Mouse (Mus musculus) neural tube, embryonic 13.5 days (tissue): Measurements from ENCODE around the gene Ssx9. TPM values are rescaled to one million over a fixed set of nuclear protein-coding genes. Genes with fewer than 3 reads are reported as not detected.
"Not testable (repeated sequence)": the region's sequence is repeated elsewhere in the genome, so short reads cannot be mapped to it uniquely, and the experiment has no call there.

Experiments used
- ATAC-seq: fragments of 200-750 bp; cut with Nextera tagmentation; 2 replicates; pipeline ENCODE4 v1.8.0; 2017; ENCODE audit warnings: low read depth, mild to moderate bottlenecking, moderate TSS enrichment, moderate library complexity
- H3K27ac ChIP-seq: fragments of 300-500 bp; sonication (generic); replicated peaks from 2 replicates; pipeline ENCODE4 v1.5.1; 2015; ENCODE audit warnings: moderate library complexity, mild to moderate bottlenecking, inconsistent platforms
- H3K27me3 ChIP-seq: fragments of 300-500 bp; sonication (generic); 2 replicates; pipeline ENCODE4 v1.6.1; 2015; ENCODE audit warnings: mild to moderate bottlenecking, inconsistent platforms
- H3K36me3 ChIP-seq: fragments of 300-500 bp; sonication (generic); 2 replicates; pipeline ENCODE4 v1.6.1; 2015; ENCODE audit warnings: mild to moderate bottlenecking, inconsistent platforms
- H3K4me1 ChIP-seq: fragments of 300-500 bp; sonication (generic); replicated peaks from 2 replicates; pipeline ENCODE4 v1.6.1; 2015; ENCODE audit warnings: inconsistent platforms
- H3K4me2 ChIP-seq: fragments of 300-500 bp; sonication (generic); 2 replicates; pipeline ENCODE4 v1.6.1; 2015; ENCODE audit warnings: inconsistent platforms, mild to moderate bottlenecking, moderate library complexity
- H3K4me3 ChIP-seq: fragments of 300-500 bp; sonication (generic); 2 replicates; pipeline ENCODE4 v1.5.1; 2015; ENCODE audit warnings: mild to moderate bottlenecking, inconsistent platforms
- H3K9ac ChIP-seq: fragments of 300-500 bp; sonication (generic); 2 replicates; pipeline ENCODE4 v1.6.1; 2015; ENCODE audit warnings: moderate library complexity, mild to moderate bottlenecking, inconsistent platforms
- H3K9me3 ChIP-seq: fragments of 300-500 bp; sonication (generic); 2 replicates; pipeline ENCODE4 v1.6.1; 2016; ENCODE audit warnings: inconsistent platforms
- WGBS: fragments of 180-500 bp; shearing (Covaris S2); methylation state at CpG from one replicate; pipeline ENCODE4 v1.1.7; 2015; 5-methylcytosine and 5-hydroxymethylcytosine counted together
- polyA plus RNA-seq: library from polyadenylated mRNA; unstranded; fragments of >200 nt; fragmentation: Nextera tagmentation; extraction: Ambion mirVana; gene quantifications from 2 replicates; pipeline ENCODE4 v1.2.1, GENCODE M21; 2015

Gene Ssx9
- polyA plus RNA-seq = not detected in 2 replicates

DNA sequence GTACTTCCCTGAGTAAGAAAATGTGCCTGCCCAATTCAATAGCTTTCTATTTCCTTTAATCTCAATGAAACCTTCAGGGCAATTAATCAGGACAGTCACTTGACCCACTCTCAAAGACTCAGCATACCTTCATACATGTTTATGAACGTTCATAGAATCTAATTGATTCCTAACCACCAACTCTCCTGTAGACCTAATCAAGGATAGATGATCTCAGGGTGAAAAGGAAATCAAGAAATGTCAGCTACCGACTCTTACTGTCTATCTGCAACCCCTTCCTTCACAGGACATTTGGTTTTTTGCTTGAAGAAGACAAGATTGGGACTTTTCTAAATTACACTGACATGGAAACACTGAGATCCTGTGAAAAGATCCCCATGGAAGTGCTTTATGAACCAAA lies at the start of gene Ssx9:
Ssx9 (plus strand) TSS at position 301 of the 400 bp plus-strand sequence.
- 63% methylated on average over 2 of the region's 2 CpGs for WGBS

GRCm38 (mm10) chrX:8732907-8733306 lies 15.3 kb upstream of the Ssx9 start:
- no peak for ATAC-seq

More for the DNA sequence above, at the start of gene Ssx9:
- not testable (repeated sequence) for H3K9me3 ChIP-seq, H3K4me3 ChIP-seq, H3K27ac ChIP-seq, H3K36me3 ChIP-seq, H3K27me3 ChIP-seq, H3K9ac ChIP-seq, H3K4me2 ChIP-seq, ATAC-seq, H3K4me1 ChIP-seq

DNA sequence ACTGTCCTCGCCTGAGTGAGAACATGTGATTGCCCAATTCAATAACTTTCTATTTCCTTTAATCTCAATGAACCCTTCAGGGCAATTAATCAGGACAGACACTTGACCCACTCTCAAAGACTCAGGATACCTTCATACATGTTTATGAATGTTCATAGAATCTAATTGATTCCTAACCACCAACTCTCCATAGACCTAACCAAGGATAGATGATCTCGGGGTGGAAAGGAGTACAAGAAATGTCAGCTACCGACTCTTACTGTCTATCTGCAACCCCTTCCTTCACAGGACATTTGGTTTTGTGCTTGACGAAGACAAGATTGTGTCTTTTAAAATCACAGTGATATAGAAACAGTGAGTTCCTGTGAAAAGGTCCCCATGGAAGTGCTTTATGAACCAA lies 55.2 kb downstream of the Ssx9 start, which contains the start of gene Ssxb5:
Ssxb5 (plus strand) TSS at position 301 of the 400 bp plus-strand sequence.
- H3K4me1 ChIP-seq, H3K27ac ChIP-seq, H3K36me3 ChIP-seq, ATAC-seq, H3K27me3 ChIP-seq, H3K9ac ChIP-seq, H3K4me3 ChIP-seq, H3K4me2 ChIP-seq, H3K9me3 ChIP-seq: not testable (repeated sequence)
- 77% methylated on average over 4 of the region's 4 CpGs for WGBS

More at GRCm38 (mm10) chrX:8732907-8733306, 15.3 kb upstream of the Ssx9 start:
- Histone ChIP-seq H3K4me2 (no peak overlapping the region), H3K9ac (no peak overlapping the region), H3K4me3 (no peak overlapping the region), H3K27me3 (no peaks in the 10 kb centered on the region), H3K9me3 (no peaks in the 10 kb centered on the region; the same call in 1 of the 2 replicates), H3K36me3 (no peaks in the 10 kb centered on the region), H3K4me1 (no peaks in the 10 kb centered on the region), H3K27ac (no peak overlapping the region)
- 54% methylated on average over 5 of the region's 5 CpGs for WGBS

Other genes with a start within 250 kb of the Ssx9 start
- not detected in 2 replicates for gene Gm14459, start 223.5 kb upstream of the Ssx9 start, polyA plus RNA-seq
- gene Ssxb6, start 200.2 kb upstream of the Ssx9 start, polyA plus RNA-seq = not detected in 2 replicates
- gene Ssxb3, start 156.6 kb upstream of the Ssx9 start, polyA plus RNA-seq = not detected in 2 replicates
- gene Ssxb8, start 57.6 kb upstream of the Ssx9 start, polyA plus RNA-seq = not detected in 2 replicates
- not detected in 2 replicates for gene Ssxb5, start 55.3 kb downstream of the Ssx9 start, polyA plus RNA-seq
- gene Gm6592, start 95.6 kb downstream of the Ssx9 start, polyA plus RNA-seq = not detected in 2 replicates
- gene Gm5751, start 125.8 kb downstream of the Ssx9 start, polyA plus RNA-seq = not detected in 2 replicates
- gene B630019K06Rik, start 143.9 kb downstream of the Ssx9 start, polyA plus RNA-seq = 17.5 and 20.7 TPM in 2 replicates
- gene Fthl17b, start 214.5 kb downstream of the Ssx9 start, polyA plus RNA-seq = not detected in 2 replicates
- gene Fthl17c, start 228.1 kb downstream of the Ssx9 start, polyA plus RNA-seq = not detected in 2 replicates
- not detected in 2 replicates for gene Fthl17d, start 238.3 kb downstream of the Ssx9 start, polyA plus RNA-seq